In genomic region chr5:65717903-65718211, GRCm38 (mm10) we compare ENCODE assay signal across 7 mouse cellular contexts. TPM values are rescaled to one million over a fixed set of nuclear protein-coding genes. Genes with fewer than 3 reads are reported as not detected.
A peak's percentile ranks its signal among the peaks of the same experiment; 100 is the strongest.
DNase-seq lines count a peak whose midpoint lies in the region; ATAC-seq and TF ChIP-seq lines count a peak whose summit lies in the region.
"Not testable (repeated sequence)": the region's sequence is repeated elsewhere in the genome, so short reads cannot be mapped to it uniquely, and the experiment has no call there.

No protein-coding gene starts in this region.

- not testable (repeated sequence) for DNase-seq in CH12.LX (ENCODE audit: extremely low read depth); liver, adult 2 months (ENCODE audit: extremely low read depth, low read depth, low spot score); liver, embryonic 13.5 days; liver, postnatal 0 days
- DNase-seq in R1 (ENCODE audit: low read depth, low spot score) = peak; percentile 14

- WGBS in heart, embryonic 12.5 days = 88% methylated on average over 8 of the region's 8 CpGs
- WGBS in heart, embryonic 15.5 days = 87% methylated on average over 8 of the region's 8 CpGs
- 93% methylated on average over 8 of the region's 8 CpGs for WGBS in liver, adult 2 months
- WGBS in liver, embryonic 13.5 days (ENCODE audit: insufficient replicate concordance) = 74% methylated on average over 8 of the region's 8 CpGs
- WGBS in liver, postnatal 0 days (ENCODE audit: insufficient replicate concordance) = 85% methylated on average over 8 of the region's 8 CpGs

- H3K36me3 ChIP-seq in CH12.LX (replicated peaks in 1 of 2; ENCODE audit: control insufficient read depth in 1 of 2, insufficient read depth in 1 of 2, low read length in 1 of 2); heart, embryonic 12.5 days; heart, embryonic 15.5 days; liver, adult 2 months (ENCODE audit: control insufficient read depth, insufficient read depth, low read length); liver, embryonic 13.5 days; liver, postnatal 0 days (replicated peaks; ENCODE audit: insufficient read depth, low read length): not testable (repeated sequence)

- not testable (repeated sequence) for H3K27me3 ChIP-seq in CH12.LX (replicated peaks); heart, embryonic 12.5 days (replicated peaks); heart, embryonic 15.5 days; liver, adult 2 months (ENCODE audit: control insufficient read depth, insufficient read depth, low read length); liver, embryonic 13.5 days; liver, postnatal 0 days (ENCODE audit: insufficient read depth, low read length)

- in situ Hi-C loops in CH12.LX (cut with MboI; ENCODE audit: low pct_ligation_motif_present, low pct_unique_long_range_greater_than_20kb, low sequenced_read_pairs) = loop anchor here (25.0 kb wide), 1 partner anchor 706 kb away; no protein-coding TSS in a partner anchor

- not testable (repeated sequence) for TF ChIP-seq POLR2A in CH12.LX (IDR thresholded peaks at IDR 0.05; ENCODE audit: low read depth, low read length); liver, adult 2 months (IDR thresholded peaks at IDR 0.05; ENCODE audit: extremely low read depth, insufficient read depth, low read length)

- TF ChIP-seq EP300 in CH12.LX (IDR thresholded peaks at IDR 0.05; ENCODE audit: low read length); liver, postnatal 0 days (IDR thresholded peaks at IDR 0.05; ENCODE audit: low read depth): not testable (repeated sequence)

- not testable (repeated sequence) for H3K4me3 ChIP-seq in CH12.LX (replicated peaks in 1 of 3; ENCODE audit: low read depth in 2 of 3, low read length in 2 of 3, poor library complexity in 1 of 3); heart, embryonic 12.5 days; heart, embryonic 15.5 days; liver, adult 2 months (ENCODE audit: insufficient read depth, low read depth, low read length); liver, embryonic 13.5 days (replicated peaks); liver, postnatal 0 days (ENCODE audit: low read depth, low read length)

- H3K4me1 ChIP-seq in CH12.LX (ENCODE audit: control insufficient read depth in 1 of 2, insufficient read depth in 2 of 2); heart, embryonic 12.5 days (replicated peaks); heart, embryonic 15.5 days (replicated peaks); liver, adult 2 months (ENCODE audit: control insufficient read depth, insufficient read depth, low read length); liver, postnatal 0 days (ENCODE audit: insufficient read depth): not testable (repeated sequence)
- H3K4me1 ChIP-seq in liver, embryonic 13.5 days (replicated peaks) = peaks cover 28% of the 10 kb centered on the region

- ATAC-seq in heart, embryonic 12.5 days (ENCODE audit: insufficient number of reproducible peaks, low FRiP score); heart, embryonic 15.5 days (replicated peaks; ENCODE audit: insufficient number of reproducible peaks, insufficient read depth, low FRiP score, low read depth); liver, embryonic 13.5 days (ENCODE audit: low read depth); liver, postnatal 0 days: not testable (repeated sequence)

- H3K9me3 ChIP-seq in CH12.LX (replicated peaks; ENCODE audit: low read length); heart, embryonic 12.5 days (replicated peaks); heart, embryonic 15.5 days (replicated peaks); liver, embryonic 13.5 days (replicated peaks); liver, postnatal 0 days (ENCODE audit: low read length): not testable (repeated sequence)

- H3K79me2 ChIP-seq in CH12.LX (replicated peaks; ENCODE audit: control insufficient read depth, extremely low read depth, insufficient read depth, poor library complexity, severe bottlenecking); liver, adult 2 months (ENCODE audit: control insufficient read depth, insufficient read depth, low read length): not testable (repeated sequence)

- peak overlapping the region; percentile 29; the same call in 1 of the 2 replicates for H3K9ac ChIP-seq in CH12.LX (ENCODE audit: insufficient read depth, low read depth)
- H3K9ac ChIP-seq in heart, embryonic 12.5 days; heart, embryonic 15.5 days; liver, adult 2 months (ENCODE audit: low read depth, low read length); liver, embryonic 13.5 days; liver, postnatal 0 days (replicated peaks): not testable (repeated sequence)

- TF ChIP-seq CTCF in CH12.LX (conservative IDR thresholded peaks at IDR 0.05 in 1 of 2, IDR thresholded peaks at IDR 0.05 in 1 of 2; ENCODE audit: low read depth in 2 of 2, low read length in 2 of 2); liver, adult 2 months (IDR thresholded peaks at IDR 0.05; ENCODE audit: low read depth, low read length); liver, postnatal 0 days (IDR thresholded peaks at IDR 0.05; ENCODE audit: low read depth): not testable (repeated sequence)

- not testable (repeated sequence) for TF ChIP-seq RAD21 in CH12.LX (IDR thresholded peaks at IDR 0.05; ENCODE audit: low read depth, low read length)

- dilution Hi-C loops in CH12.LX (cut with MboI; ENCODE audit: extremely low pct_ligation_motif_present, extremely low pct_unique_long_range_greater_than_20kb, low sequenced_read_pairs) = not testable (repeated sequence)

- H3K27ac ChIP-seq in CH12.LX (ENCODE audit: insufficient read depth, low read depth) = 0 out of 2 replicates have a peak overlapping the region, but pooled peaks have one; percentile 0
- H3K27ac ChIP-seq in heart, embryonic 12.5 days (ENCODE audit: poor library complexity, severe bottlenecking) = peak overlapping the region; percentile 68
- H3K27ac ChIP-seq in heart, embryonic 15.5 days = peak overlapping the region; percentile 45
- H3K27ac ChIP-seq in liver, adult 2 months (replicated peaks; ENCODE audit: insufficient read depth, low read depth, low read length) = peak overlapping the region; percentile 36; the same call in 1 of the 2 replicates
- H3K27ac ChIP-seq in liver, embryonic 13.5 days = peak overlapping the region; percentile 73
- 0 out of 2 replicates have a peak overlapping the region, but pooled peaks have one; percentile 13 for H3K27ac ChIP-seq in liver, postnatal 0 days (ENCODE audit: low read depth)

- H3K4me2 ChIP-seq in CH12.LX (ENCODE audit: insufficient read depth, low read depth, poor library complexity, severe bottlenecking); heart, embryonic 12.5 days; heart, embryonic 15.5 days; liver, postnatal 0 days (ENCODE audit: low read depth, low read length): not testable (repeated sequence)
- H3K4me2 ChIP-seq in liver, embryonic 13.5 days = 0 out of 2 replicates have a peak overlapping the region, but pooled peaks have one; percentile 10

RNA-seq across cellular contexts. Expression of gene Pds5a, which starts 19.8 kb away (rescaled TPM):
- total RNA-seq in CH12.LX (2012; rRNA removed) (126 and 129 TPM in 2 replicates), CH12.LX (2014; rRNA removed) (178 and 198 TPM in 2 replicates)
- 116 and 140 TPM in 2 replicates for polyA plus RNA-seq in CH12.LX (2012; ENCODE audit: insufficient read length, low read depth)
- polyA plus RNA-seq in heart, embryonic 12.5 days (2016; fragmentation: Nextera tagmentation; extraction: Ambion mirVana) = 61.7 and 63.8 TPM in 2 replicates
- polyA plus RNA-seq in heart, embryonic 15.5 days (2015; fragmentation: Nextera tagmentation; extraction: Ambion mirVana) = 30.5 and 36.8 TPM in 2 replicates
- 64.4 and 69.5 TPM in 2 replicates for total RNA-seq in liver, adult 2 months (2014; rRNA removed)
- polyA plus RNA-seq in liver, adult 2 months (2012; rRNA removed) = 6.7 and 8.2 TPM in 2 replicates
- 23.1 and 26.8 TPM in 2 replicates for polyA plus RNA-seq in liver, embryonic 13.5 days (2015; fragmentation: Nextera tagmentation; extraction: Ambion mirVana)
- polyA plus RNA-seq in liver, postnatal 0 days (2015; fragmentation: Nextera tagmentation; extraction: Ambion mirVana) = 12.7 and 13.7 TPM in 2 replicates

RNA-seq across cellular contexts. Expression of gene N4bp2, which starts 45.5 kb away (rescaled TPM):
- total RNA-seq in CH12.LX (2012; rRNA removed) (13.5 and 15.1 TPM in 2 replicates), CH12.LX (2014; rRNA removed) (12.8 and 13.1 TPM in 2 replicates)
- polyA plus RNA-seq in CH12.LX (2012; ENCODE audit: insufficient read length, low read depth) = 15.1 and 16.4 TPM in 2 replicates
- 31.9 and 32.9 TPM in 2 replicates for polyA plus RNA-seq in heart, embryonic 12.5 days (2016; fragmentation: Nextera tagmentation; extraction: Ambion mirVana)
- 12.9 and 13.5 TPM in 2 replicates for polyA plus RNA-seq in heart, embryonic 15.5 days (2015; fragmentation: Nextera tagmentation; extraction: Ambion mirVana)
- total RNA-seq in liver, adult 2 months (2014; rRNA removed) = 21.7 and 23.8 TPM in 2 replicates
- polyA plus RNA-seq in liver, adult 2 months (2012; rRNA removed) = 4.1 and 4.6 TPM in 2 replicates
- polyA plus RNA-seq in liver, embryonic 13.5 days (2015; fragmentation: Nextera tagmentation; extraction: Ambion mirVana) = 9.6 and 11.5 TPM in 2 replicates
- 4.6 and 5.1 TPM in 2 replicates for polyA plus RNA-seq in liver, postnatal 0 days (2015; fragmentation: Nextera tagmentation; extraction: Ambion mirVana)

Comparison
In these comparisons a context has a peak if more than half of its experiments do, and no peak if none do; other contexts are left out.
1. H3K27ac ChIP-seq: peak in every context shown above with its lines; median percentile 73 in liver, embryonic 13.5 days; 68 in heart, embryonic 12.5 days; 45 in heart, embryonic 15.5 days; 36 in liver, adult 2 months; 13 in liver, postnatal 0 days; 0 in CH12.LX.